Mouse (Mus musculus) embryonic facial prominence, embryonic 12.5 days (tissue): Measurements from ENCODE around the gene Gng7. TPM values are rescaled to one million over a fixed set of nuclear protein-coding genes. Genes with fewer than 3 reads are reported as not detected.

Experiments used
- ATAC-seq: fragments of 200-750 bp; cut with Nextera tagmentation; 2 replicates; pipeline ENCODE4 v1.8.0; 2017; ENCODE audit not compliant: insufficient number of reproducible peaks, insufficient read depth, low FRiP score, low TSS enrichment
- H3K27ac ChIP-seq: fragments of 300-500 bp; sonication (generic); 2 replicates; pipeline ENCODE4 v1.5.1; 2016; ENCODE audit warnings: mild to moderate bottlenecking
- H3K27me3 ChIP-seq: fragments of 300-500 bp; sonication (generic); 2 replicates; pipeline ENCODE4 v1.6.1; 2016; ENCODE audit warnings: mild to moderate bottlenecking, moderate library complexity
- H3K36me3 ChIP-seq: fragments of 300-500 bp; sonication (generic); 2 replicates; pipeline ENCODE4 v1.6.1; 2016; ENCODE audit warnings: mild to moderate bottlenecking
- H3K4me1 ChIP-seq: fragments of 300-500 bp; sonication (generic); 2 replicates; pipeline ENCODE4 v1.6.1; 2016
- H3K4me2 ChIP-seq: fragments of 300-500 bp; sonication (generic); replicated peaks from 2 replicates; pipeline ENCODE4 v1.6.1; 2016; ENCODE audit warnings: mild to moderate bottlenecking, moderate library complexity
- H3K4me3 ChIP-seq: fragments of 300-500 bp; sonication (generic); 2 replicates; pipeline ENCODE4 v1.5.1; 2016; ENCODE audit warnings: mild to moderate bottlenecking
- H3K9ac ChIP-seq: fragments of 300-500 bp; sonication (generic); 2 replicates; pipeline ENCODE4 v1.6.1; 2016; ENCODE audit warnings: mild to moderate bottlenecking, moderate library complexity
- H3K9me3 ChIP-seq: fragments of 300-500 bp; sonication (generic); 2 replicates; pipeline ENCODE4 v1.6.1; 2016; ENCODE audit warnings: mild to moderate bottlenecking, moderate library complexity
- WGBS: fragments of 180-500 bp; shearing (Covaris S2); methylation state at CpG from one replicate; pipeline ENCODE4 v1.1.7; 2016; 5-methylcytosine and 5-hydroxymethylcytosine counted together
- polyA plus RNA-seq: library from polyadenylated mRNA; unstranded; fragments of >200 nt; fragmentation: Nextera tagmentation; extraction: Ambion mirVana; gene quantifications from 2 replicates; pipeline ENCODE4 v1.2.1, GENCODE M21; 2016

Gng7 gene
- polyA plus RNA-seq, 1 experiment from 2014 or later = 11.0 TPM

DNA sequence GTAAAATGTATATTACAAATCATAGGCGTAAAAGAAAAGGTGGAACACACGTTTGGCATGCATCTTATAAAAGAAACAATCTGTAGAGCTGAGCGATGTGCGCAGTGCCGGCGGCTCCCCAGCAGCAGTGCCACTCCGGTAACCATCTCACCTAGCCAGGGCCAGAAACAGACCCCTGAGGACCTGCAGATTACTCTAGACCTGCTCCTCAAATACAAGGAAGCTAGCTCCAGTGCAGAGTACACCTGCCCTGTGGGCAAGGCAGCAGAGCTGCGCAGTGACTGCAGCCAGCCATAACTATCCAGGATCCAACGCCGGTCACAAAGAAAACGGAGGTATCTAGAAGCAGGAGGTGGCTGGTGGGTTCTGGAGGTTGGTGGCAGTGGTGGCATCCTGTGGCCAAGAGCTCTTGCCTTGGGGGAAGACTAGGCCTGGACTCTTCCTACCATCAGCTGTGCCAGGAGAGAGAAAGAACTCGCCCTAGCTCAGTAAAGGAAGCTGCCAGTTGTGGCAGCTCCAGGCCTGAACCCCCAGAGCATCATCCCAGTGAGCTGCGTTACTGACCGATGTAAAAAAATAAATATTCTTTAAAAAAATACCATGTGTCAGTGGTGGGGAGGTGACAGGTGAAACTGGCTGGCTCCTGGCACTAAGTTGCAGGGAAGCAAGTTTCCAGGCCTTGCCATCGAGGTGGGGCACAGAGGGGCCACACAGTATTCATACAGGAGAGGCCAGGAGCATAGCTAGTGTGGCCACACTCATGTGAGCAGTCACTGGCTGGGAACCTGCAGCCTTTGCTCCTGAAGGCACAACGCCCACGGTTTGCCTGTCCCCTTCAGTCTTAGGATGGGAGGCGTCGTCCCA, 113.1 kb downstream of the Gng7 start:
- H3K36me3 ChIP-seq = peaks cover 52% of the 10 kb centered on the region
- H3K27ac ChIP-seq = peak overlapping the region; percentile 55; the same call in 1 of the 2 replicates
- peak overlapping the region; percentile 5; the same call in 1 of the 2 replicates for H3K9ac ChIP-seq

DNA sequence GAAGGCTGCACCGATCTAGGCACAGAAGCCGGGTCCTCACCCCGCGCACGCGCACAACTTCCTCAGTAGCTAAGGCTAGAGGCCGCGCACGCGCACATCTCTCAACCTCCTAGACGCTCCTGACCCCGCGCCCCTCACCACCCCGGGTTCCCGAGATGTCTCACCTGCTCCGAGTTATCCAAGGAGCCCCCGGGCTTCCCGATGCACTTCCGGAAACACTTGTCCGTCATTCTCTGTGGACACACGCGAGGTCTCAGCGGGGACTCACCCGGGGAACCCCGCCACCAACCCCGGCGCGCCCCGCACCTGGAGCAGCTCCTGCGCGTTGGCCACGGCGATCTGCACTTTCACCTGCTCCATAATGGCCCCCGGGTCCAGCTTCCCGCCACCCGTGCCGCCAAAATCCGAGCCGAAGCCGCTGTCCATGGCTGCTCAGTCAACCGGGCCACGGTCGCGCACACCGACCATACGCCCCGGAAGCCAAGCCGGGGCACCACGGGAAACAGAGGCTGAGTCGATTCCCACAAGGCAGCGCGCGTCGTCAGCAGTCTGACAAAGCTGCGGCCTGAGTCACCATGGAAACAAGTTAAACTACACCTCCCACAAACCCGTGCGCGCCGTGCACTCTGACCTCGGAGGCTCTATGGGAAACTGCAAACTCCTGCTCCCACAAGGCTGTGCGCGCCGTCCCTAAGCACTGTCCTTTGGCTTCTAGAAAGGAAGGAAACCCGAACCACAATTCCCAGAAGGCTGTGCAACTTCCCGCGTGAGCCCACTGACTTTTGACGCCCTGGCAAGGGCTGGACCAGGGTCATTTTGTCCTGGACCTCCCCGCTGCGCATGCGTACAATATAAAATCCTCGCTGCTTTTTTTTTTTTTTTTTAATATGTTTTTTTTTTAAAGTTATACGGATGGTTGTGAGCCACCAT, 114.2 kb downstream of the Gng7 start, which contains the start of gene Timm13:
Gene Timm13, minus strand, starts transcription at position 652 of the 930 bp plus-strand sequence.
- peaks cover 41% of the 10 kb centered on the region for H3K36me3 ChIP-seq
- WGBS = under 1% methylated on average over 72 of the region's 72 CpGs

More for the DNA sequence above, 113.1 kb downstream of the Gng7 start:
- Histone ChIP-seq H3K27me3 (no peaks in the 10 kb centered on the region), H3K4me1 (peaks cover 19% of the 10 kb centered on the region), H3K4me2 (peak overlapping the region; percentile 95; the same call in 1 of the 2 replicates), H3K4me3 (no peak overlapping the region), H3K9me3 (no peaks in the 10 kb centered on the region)
- WGBS = 88% methylated on average over 19 of the region's 19 CpGs
- ATAC-seq = no peak

DNA sequence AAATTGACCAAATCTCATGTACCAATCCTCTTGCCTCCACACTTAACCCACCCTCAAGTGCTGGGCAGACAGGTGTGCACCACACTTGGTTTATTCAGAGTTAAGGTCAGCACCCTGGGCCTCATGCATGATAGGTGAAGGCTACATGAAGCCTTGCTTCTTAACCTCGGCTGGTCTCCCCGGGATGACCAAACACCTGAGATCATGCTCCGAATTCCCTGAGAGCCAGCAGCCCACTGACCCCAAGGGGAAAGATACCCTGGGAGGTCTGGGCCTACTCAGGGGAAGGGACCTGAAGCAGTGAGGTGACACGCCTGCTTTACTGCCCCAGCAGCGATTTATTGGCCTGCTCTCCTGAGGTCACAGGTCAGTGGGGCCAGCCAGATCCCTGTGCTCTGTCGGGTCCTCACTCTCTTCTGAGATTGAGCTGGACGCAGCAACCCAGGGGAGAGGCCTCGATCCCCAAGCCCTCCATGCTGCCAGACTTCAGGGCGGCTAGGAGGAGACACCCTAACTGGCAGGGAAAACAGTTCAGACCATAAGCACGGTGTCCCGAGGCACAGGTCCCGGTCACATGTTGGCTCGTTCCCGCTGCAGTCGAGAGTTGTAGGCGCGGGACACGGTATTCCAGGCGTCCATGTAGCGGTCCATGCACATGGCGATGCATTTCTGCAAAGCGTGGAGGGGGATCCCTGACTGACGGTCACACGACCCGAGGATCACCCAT, 115.0 kb downstream of the Gng7 start:
- Histone ChIP-seq H3K27me3 (no peaks in the 10 kb centered on the region), H3K36me3 (peaks cover 33% of the 10 kb centered on the region), H3K9me3 (no peaks in the 10 kb centered on the region), H3K4me1 (peaks cover 19% of the 10 kb centered on the region), H3K4me3 (peak overlapping the region; percentile 86), H3K9ac (peak overlapping the region; percentile 87), H3K27ac (peak overlapping the region; percentile 83), H3K4me2 (peak overlapping the region; percentile 95)
- ATAC-seq = 0 out of 2 replicates have a peak, but pooled peaks have one; percentile 0
- WGBS = 11% methylated on average over 25 of the region's 25 CpGs

More for the DNA sequence above, 114.2 kb downstream of the Gng7 start, which contains the start of gene Timm13:
- no peaks in the 10 kb centered on the region for H3K9me3 ChIP-seq
- peaks cover 19% of the 10 kb centered on the region for H3K4me1 ChIP-seq
- H3K9ac ChIP-seq = peak within 1 kb of the TSS; percentile 87
- ATAC-seq = peak; percentile 91
- peak within 1 kb of the TSS; percentile 83 for H3K27ac ChIP-seq
- peak within 1 kb of the TSS; percentile 86 for H3K4me3 ChIP-seq
- no peaks in the 10 kb centered on the region for H3K27me3 ChIP-seq
- H3K4me2 ChIP-seq = peak within 1 kb of the TSS; percentile 95

DNA sequence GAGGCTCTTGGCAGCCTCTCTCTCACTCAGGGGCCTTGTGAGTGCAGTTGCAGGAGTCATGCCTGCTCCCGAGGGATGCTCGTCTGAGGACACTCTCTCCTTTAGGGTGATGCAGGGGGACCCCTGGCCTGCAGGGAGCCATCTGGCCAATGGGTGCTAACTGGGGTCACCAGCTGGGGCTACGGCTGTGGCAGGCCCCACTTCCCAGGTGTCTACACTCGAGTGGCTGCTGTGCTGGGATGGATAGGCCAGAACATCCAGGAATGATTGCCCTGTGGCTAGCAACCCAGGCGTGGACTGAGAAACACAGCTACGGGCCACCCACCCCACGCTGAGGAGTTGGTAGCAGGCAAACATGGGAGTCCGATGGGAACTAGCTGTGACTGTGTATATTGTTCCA, 115.7 kb downstream of the Gng7 start:
- Histone ChIP-seq H3K9ac (0 out of 2 replicates have a peak overlapping the region, but pooled peaks have one; percentile 87), H3K9me3 (no peaks in the 10 kb centered on the region), H3K27me3 (no peaks in the 10 kb centered on the region), H3K4me3 (peak overlapping the region; percentile 86), H3K4me1 (peaks cover 19% of the 10 kb centered on the region), H3K27ac (no peak overlapping the region), H3K4me2 (peak overlapping the region; percentile 95), H3K36me3 (peaks cover 26% of the 10 kb centered on the region)
- 90% methylated on average over 8 of the region's 8 CpGs for WGBS
- ATAC-seq = no peak

Other genes starting within 250 kb of the Gng7 start
- 64.8 and 71.7 TPM in 2 replicates for gene Sf3a2, start 216.7 kb downstream of the Gng7 start, polyA plus RNA-seq
- 132 and 142 TPM in 2 replicates for gene Plekhj1, start 216.3 kb downstream of the Gng7 start, polyA plus RNA-seq
- gene Amh, start 209.7 kb downstream of the Gng7 start, polyA plus RNA-seq = not detected in 2 replicates
- 1.6 and 1.8 TPM in 2 replicates for gene Jsrp1, start 201.4 kb downstream of the Gng7 start, polyA plus RNA-seq
- 1,786 and 1,871 TPM in 2 replicates for gene Oaz1, start 188.3 kb downstream of the Gng7 start, polyA plus RNA-seq
- gene Lingo3, start 170.9 kb downstream of the Gng7 start, polyA plus RNA-seq = 1.7 and 2.1 TPM in 2 replicates
- gene Lsm7, start 159.7 kb downstream of the Gng7 start, polyA plus RNA-seq = 314 and 329 TPM in 2 replicates
- gene Sppl2b, start 159.7 kb downstream of the Gng7 start, polyA plus RNA-seq = 52.0 and 53.0 TPM in 2 replicates
- gene Tmprss9, start 143.1 kb downstream of the Gng7 start, polyA plus RNA-seq = 0.09 and 0.10 TPM in 2 replicates
- 308 and 322 TPM in 2 replicates for gene Timm13, start 114.0 kb downstream of the Gng7 start, polyA plus RNA-seq
- 70.3 TPM in 2 replicates for gene Lmnb2, start 96.7 kb downstream of the Gng7 start, polyA plus RNA-seq
- gene Gadd45b, start 84.9 kb downstream of the Gng7 start, polyA plus RNA-seq = 15.9 and 20.5 TPM in 2 replicates
- 1.9 and 2.1 TPM in 2 replicates for gene Diras1, start 10.7 kb upstream of the Gng7 start, polyA plus RNA-seq
- gene Slc39a3, start 22.5 kb upstream of the Gng7 start, polyA plus RNA-seq = 21.8 and 21.9 TPM in 2 replicates
- 242 and 251 TPM in 2 replicates for gene Sgta, start 45.2 kb upstream of the Gng7 start, polyA plus RNA-seq
- gene Thop1, start 55.1 kb upstream of the Gng7 start, polyA plus RNA-seq = 68.2 and 71.3 TPM in 2 replicates
- gene Creb3l3, start 83.9 kb upstream of the Gng7 start, polyA plus RNA-seq = 0.31 and 0.69 TPM in 2 replicates
- 230 and 238 TPM in 2 replicates for gene Map2k2, start 91.0 kb upstream of the Gng7 start, polyA plus RNA-seq
- gene Zbtb7a, start 120.3 kb upstream of the Gng7 start, polyA plus RNA-seq = 21.7 and 22.3 TPM in 2 replicates
- gene Pias4, start 153.0 kb upstream of the Gng7 start, polyA plus RNA-seq = 57.5 and 62.0 TPM in 2 replicates
- 552 and 562 TPM in 2 replicates for gene Eef2, start 161.7 kb upstream of the Gng7 start, polyA plus RNA-seq
- 79.5 and 85.3 TPM in 2 replicates for gene Dapk3, start 168.1 kb upstream of the Gng7 start, polyA plus RNA-seq
- not detected in 2 replicates for gene 4930442H23Rik, start 168.9 kb upstream of the Gng7 start, polyA plus RNA-seq
- 0.20 TPM in 1 of 2 replicates, not detected in the other for gene Nmrk2, start 187.1 kb upstream of the Gng7 start, polyA plus RNA-seq
- gene Atcay, start 215.9 kb upstream of the Gng7 start, polyA plus RNA-seq = 3.0 and 3.8 TPM in 2 replicates
- 13.2 and 13.4 TPM in 2 replicates for gene Zfr2, start 218.2 kb upstream of the Gng7 start, polyA plus RNA-seq
- 5.6 and 7.2 TPM in 2 replicates for gene Matk, start 238.0 kb upstream of the Gng7 start, polyA plus RNA-seq